12 mouse cellular contexts compared by ENCODE assay signal in genomic region chr2:166682866-166683265, GRCm38 (mm10). TPM values are rescaled to one million over a fixed set of nuclear protein-coding genes. Genes with fewer than 3 reads are reported as not detected.
A peak's percentile ranks its signal among the peaks of the same experiment; 100 is the strongest.
DNase-seq lines count a peak whose midpoint lies in the region; ATAC-seq and TF ChIP-seq lines count a peak whose summit lies in the region.
"Had no signal": no experiment of that assay in that cellular context is flagged by ENCODE, and none has a peak within 500 bp of the region (broad histone marks: within the 10 kb centered on the region; RNA-seq: fewer than 3 reads in every experiment).

No protein-coding gene starts in this region.

- no peaks in the 10 kb centered on the region for H3K36me3 ChIP-seq in kidney, embryonic 14.5 days (ENCODE audit: control insufficient read depth, insufficient read depth, low read length)
- H3K36me3 ChIP-seq in hindbrain, embryonic 11.5 days (ENCODE audit: control insufficient read depth, insufficient read depth, low read length), result no peaks in the 10 kb centered on the region
- H3K36me3 ChIP-seq in midbrain, embryonic 12.5 days, result no peaks in the 10 kb centered on the region

- no peak for DNase-seq in kidney, postnatal 36 days
- no peak for DNase-seq in hindbrain, embryonic 11.5 days (ENCODE audit: low spot score)
- DNase-seq in spleen, adult 18-20 months, result no peak
- DNase-seq in heart, adult 11 months, result no peak
- DNase-seq: heart, adult 2 months; liver; lung, postnatal 4 days had no signal

- no peaks in the 10 kb centered on the region for H3K9me3 ChIP-seq in kidney, embryonic 14.5 days (ENCODE audit: control insufficient read depth, low read length)
- H3K9me3 ChIP-seq in hindbrain, embryonic 11.5 days (ENCODE audit: control insufficient read depth, low read length), result no peaks in the 10 kb centered on the region
- no peaks in the 10 kb centered on the region for H3K9me3 ChIP-seq in midbrain, embryonic 12.5 days

- H3K27me3 ChIP-seq in kidney, embryonic 14.5 days (ENCODE audit: control insufficient read depth, insufficient read depth, low read length), result no peaks in the 10 kb centered on the region
- H3K27me3 ChIP-seq in hindbrain, embryonic 11.5 days (ENCODE audit: control insufficient read depth, insufficient read depth, low read length), result no peaks in the 10 kb centered on the region
- H3K27me3 ChIP-seq in midbrain, embryonic 12.5 days, result no peaks in the 10 kb centered on the region

- no peak for ATAC-seq in kidney, embryonic 14.5 days (ENCODE audit: low FRiP score, low TSS enrichment)
- ATAC-seq in hindbrain, embryonic 11.5 days (ENCODE audit: low FRiP score), result no peak; the same call in 1 of the 2 replicates
- ATAC-seq in midbrain, embryonic 12.5 days (ENCODE audit: low FRiP score, low read depth), result peak; percentile 27; the same call in 1 of the 2 replicates
- no peak for ATAC-seq in megakaryocyte, adult 5-6 weeks (ENCODE audit: poor library complexity, severe bottlenecking)
- ATAC-seq: inflammation-experienced regulatory T-cells, adult 6 months had no signal

- TF ChIP-seq CTCF in cortical plate, adult 2 months (IDR thresholded peaks at IDR 0.05; ENCODE audit: extremely low read depth, insufficient read depth, low read length), result no peak

- 0 out of 2 replicates have a peak overlapping the region, but pooled peaks have one; percentile 4 for H3K9ac ChIP-seq in kidney, embryonic 14.5 days (ENCODE audit: low read depth, low read length)
- no peak overlapping the region for H3K9ac ChIP-seq in hindbrain, embryonic 11.5 days (ENCODE audit: low read depth, low read length)
- 0 out of 2 replicates have a peak overlapping the region, but pooled peaks have one; percentile 17 for H3K9ac ChIP-seq in midbrain, embryonic 12.5 days (replicated peaks)

- peaks cover 6% of the 10 kb centered on the region; the same call in 1 of the 2 replicates for H3K4me1 ChIP-seq in kidney, embryonic 14.5 days (ENCODE audit: control insufficient read depth, insufficient read depth, low read length)
- H3K4me1 ChIP-seq in cortical plate, adult 2 months (ENCODE audit: control insufficient read depth, insufficient read depth, low read length), result peaks cover 5% of the 10 kb centered on the region; the same call in 1 of the 2 replicates
- H3K4me1 ChIP-seq in hindbrain, embryonic 11.5 days (replicated peaks; ENCODE audit: control insufficient read depth, insufficient read depth, low read length), result peaks cover 36% of the 10 kb centered on the region
- H3K4me1 ChIP-seq in midbrain, embryonic 12.5 days, result peaks cover 64% of the 10 kb centered on the region

- no peak overlapping the region for H3K27ac ChIP-seq in kidney, embryonic 14.5 days (ENCODE audit: low read depth, low read length)
- peak overlapping the region; percentile 9; the same call in 1 of the 2 replicates for H3K27ac ChIP-seq in cortical plate, adult 2 months (ENCODE audit: insufficient read depth, low read length)
- H3K27ac ChIP-seq in hindbrain, embryonic 11.5 days (ENCODE audit: low read depth, low read length), result peak overlapping the region; percentile 13
- peak overlapping the region; percentile 54 for H3K27ac ChIP-seq in midbrain, embryonic 12.5 days (replicated peaks)
- H3K27ac ChIP-seq: heart, adult 2 months had no signal

- H3K4me3 ChIP-seq in kidney, embryonic 14.5 days (ENCODE audit: low read length), result no peak overlapping the region
- no peak overlapping the region for H3K4me3 ChIP-seq in cortical plate, adult 2 months (ENCODE audit: insufficient read depth, low read length)
- no peak overlapping the region for H3K4me3 ChIP-seq in hindbrain, embryonic 11.5 days (ENCODE audit: low read depth, low read length)
- no peak overlapping the region for H3K4me3 ChIP-seq in midbrain, embryonic 12.5 days
- H3K4me3 ChIP-seq: heart, adult 2 months had no signal

- 56% methylated on average over 4 of the region's 4 CpGs for WGBS in kidney, embryonic 14.5 days
- WGBS in hindbrain, embryonic 11.5 days, result 16% methylated on average over 4 of the region's 4 CpGs
- WGBS in midbrain, embryonic 12.5 days, result 17% methylated on average over 4 of the region's 4 CpGs

- no peak for TF ChIP-seq POLR2A in cortical plate, adult 2 months (IDR thresholded peaks at IDR 0.05; ENCODE audit: extremely low read depth, insufficient read depth, low read length)

- no peak overlapping the region for H3K4me2 ChIP-seq in kidney, embryonic 14.5 days (replicated peaks; ENCODE audit: low read depth, low read length)
- no peak overlapping the region for H3K4me2 ChIP-seq in hindbrain, embryonic 11.5 days (replicated peaks; ENCODE audit: low read depth, low read length)
- H3K4me2 ChIP-seq in midbrain, embryonic 12.5 days (replicated peaks), result peak overlapping the region; percentile 18

RNA-seq across cellular contexts. Expression of gene Prex1, which starts 30.8 kb away (rescaled TPM):
- 12.9 and 16.9 TPM in 2 replicates for polyA plus RNA-seq in kidney, embryonic 14.5 days (2014; fragmentation: Nextera tagmentation; extraction: Ambion mirVana)
- polyA plus RNA-seq in cortical plate, adult 2 months (2012; rRNA removed), result 81.9 and 83.3 TPM in 2 replicates
- polyA plus RNA-seq in hindbrain, embryonic 11.5 days (2014; fragmentation: Nextera tagmentation; extraction: Ambion mirVana), result 20.9 and 21.7 TPM in 2 replicates
- 26.2 and 27.4 TPM in 2 replicates for polyA plus RNA-seq in midbrain, embryonic 12.5 days (2016; fragmentation: Nextera tagmentation; extraction: Ambion mirVana)
- total RNA-seq in megakaryocyte, adult 5-6 weeks (2015), result 75.3 and 85.4 TPM in 2 replicates
- 61.1 and 73.3 TPM in 2 replicates for total RNA-seq in megakaryocyte, adult 5-6 weeks (2017)
